Mouse (Mus musculus) MEL (cell line): Measurements from ENCODE around the gene Fancf. TPM values are rescaled to one million over a fixed set of nuclear protein-coding genes. Genes with fewer than 3 reads are reported as not detected.

Experiments used
- DNase-seq: peaks from one replicate; pipeline ENCODE4 v3.0.0; 2011; ENCODE audit warnings: low read depth, low spot score
- H3K27ac ChIP-seq: 2 replicates; pipeline ENCODE4 v1.5.1; 2012; ENCODE audit warnings: low read depth, mild to moderate bottlenecking, control low read depth, low read length, moderate library complexity; ENCODE audit not compliant: control insufficient read depth
- H3K27me3 ChIP-seq, 2 experiments: fragments of 150-350 bp in 1 of 2; sonication (generic) in 1 of 2; 2 replicates each; pipeline ENCODE4 v1.6.1; 2012; ENCODE audit warnings: low read length in 2 of 2, mild to moderate bottlenecking in 2 of 2, improper control_type of control experiment in 1 of 2, moderate library complexity in 1 of 2; ENCODE audit not compliant: insufficient read depth in 2 of 2, control insufficient read depth in 1 of 2
- H3K36me3 ChIP-seq, 2 experiments: 2 replicates each; pipeline ENCODE4 v1.6.1; 2012 to 2014; ENCODE audit warnings: low read length in 2 of 2, improper control_type of control experiment in 1 of 2, inconsistent platforms in 1 of 2, mild to moderate bottlenecking in 1 of 2; ENCODE audit not compliant: insufficient read depth in 2 of 2, control insufficient read depth in 1 of 2
- H3K4me1 ChIP-seq, 2 experiments: fragments of 150-350 bp in 1 of 2; sonication (generic) in 1 of 2; 2 replicates each; pipeline ENCODE4 v1.6.1; 2012; ENCODE audit warnings: low read length in 2 of 2, improper control_type of control experiment in 1 of 2, mild to moderate bottlenecking in 1 of 2; ENCODE audit not compliant: insufficient read depth in 2 of 2, control insufficient read depth in 1 of 2
- H3K4me3 ChIP-seq, 2 experiments: fragments of 150-350 bp in 1 of 2; sonication (generic) in 1 of 2; 2 replicates each; pipeline ENCODE4 v1.5.1; 2012; ENCODE audit warnings: low read depth in 2 of 2, low read length in 2 of 2, mild to moderate bottlenecking in 2 of 2, moderate library complexity in 2 of 2, control low read depth in 1 of 2, improper control_type of control experiment in 1 of 2; ENCODE audit not compliant: control insufficient read depth in 1 of 2, insufficient read depth in 1 of 2
- H3K79me2 ChIP-seq: 2 replicates; pipeline ENCODE4 v1.6.1; 2012; ENCODE audit warnings: mild to moderate bottlenecking, low read length, moderate library complexity; ENCODE audit not compliant: control insufficient read depth, poor library complexity, insufficient read depth
- H3K9ac ChIP-seq: 2 replicates; pipeline ENCODE4 v1.6.1; 2012; ENCODE audit warnings: low read depth, mild to moderate bottlenecking, control low read depth, low read length, moderate library complexity; ENCODE audit not compliant: control insufficient read depth, poor library complexity, severe bottlenecking
- H3K9me3 ChIP-seq: fragments of 150-350 bp; sonication (generic); replicated peaks from 2 replicates; pipeline ENCODE4 v1.6.1; 2012; ENCODE audit warnings: mild to moderate bottlenecking, low read length, improper control_type of control experiment, moderate library complexity; ENCODE audit not compliant: insufficient read depth
- BHLHE40 ChIP-seq: IDR thresholded peaks from 2 replicates; pipeline ENCODE4 v1.6.1; 2012; ENCODE audit warnings: low read depth, mild to moderate bottlenecking, inconsistent platforms, low read length, improper control_type of control experiment, borderline replicate concordance
- CHD1 ChIP-seq: IDR thresholded peaks from 2 replicates; pipeline ENCODE4 v1.6.1; 2012; ENCODE audit warnings: low read depth, mild to moderate bottlenecking, inconsistent platforms, low read length, improper control_type of control experiment
- CHD2 ChIP-seq: IDR thresholded peaks from 2 replicates; pipeline ENCODE4 v1.6.1; 2011; ENCODE audit warnings: low read length, improper control_type of control experiment
- CTCF ChIP-seq, 3 experiments: IDR thresholded peaks in 2 of 3; conservative IDR thresholded peaks in 1 of 3; 2 replicates each; pipeline ENCODE4 v1.5.1; 2011 to 2012; ENCODE audit warnings: low read length in 3 of 3, low read depth in 2 of 3, mild to moderate bottlenecking in 2 of 3, improper control_type of control experiment in 1 of 3, inconsistent platforms in 1 of 3, mixed read lengths in 1 of 3, moderate library complexity in 1 of 3; ENCODE audit not compliant: control insufficient read depth in 1 of 3, insufficient read depth in 1 of 3, poor library complexity in 1 of 3, severe bottlenecking in 1 of 3
- E2F4 ChIP-seq: IDR thresholded peaks from 2 replicates; pipeline ENCODE4 v1.6.1; 2011; ENCODE audit warnings: low read depth, low read length, improper control_type of control experiment, borderline replicate concordance
- ELF1 ChIP-seq: IDR thresholded peaks from 2 replicates; pipeline ENCODE4 v1.6.1; 2014; ENCODE audit warnings: low read depth, mild to moderate bottlenecking, inconsistent platforms, low read length, improper control_type of control experiment, moderate library complexity
- ETS1 ChIP-seq: IDR thresholded peaks from 2 replicates; pipeline ENCODE4 v1.6.1; 2012; ENCODE audit warnings: low read depth, mild to moderate bottlenecking, inconsistent platforms, low read length, improper control_type of control experiment, moderate library complexity
- GABPA ChIP-seq: IDR thresholded peaks from 2 replicates; pipeline ENCODE4 v1.6.1; 2012; ENCODE audit warnings: low read depth, mild to moderate bottlenecking, inconsistent platforms, low read length, improper control_type of control experiment, moderate library complexity
- GATA1 ChIP-seq: IDR thresholded peaks from 2 replicates; pipeline ENCODE4 v1.6.1; 2011; ENCODE audit warnings: low read depth, low read length, improper control_type of control experiment
- HCFC1 ChIP-seq: IDR thresholded peaks from 2 replicates; pipeline ENCODE4 v1.6.1; 2012; ENCODE audit warnings: low read depth, mild to moderate bottlenecking, inconsistent platforms, low read length, improper control_type of control experiment, moderate library complexity
- JUND ChIP-seq: IDR thresholded peaks from 2 replicates; pipeline ENCODE4 v1.6.1; 2011; ENCODE audit warnings: low read depth, mild to moderate bottlenecking, improper control_type of control experiment, low read length
- KAT2A ChIP-seq: conservative IDR thresholded peaks from 2 replicates; pipeline ENCODE4 v1.6.1; 2012; ENCODE audit warnings: low read depth, low read length, improper control_type of control experiment, inconsistent platforms
- MAFK ChIP-seq: IDR thresholded peaks from 2 replicates; pipeline ENCODE4 v1.6.1; 2011; ENCODE audit warnings: low read depth, mild to moderate bottlenecking, low read length, improper control_type of control experiment, borderline replicate concordance
- MAX ChIP-seq: IDR thresholded peaks from 2 replicates; pipeline ENCODE4 v1.6.1; 2011; ENCODE audit warnings: low read length, improper control_type of control experiment
- MAZ ChIP-seq: IDR thresholded peaks from 2 replicates; pipeline ENCODE4 v1.6.1; 2012; ENCODE audit warnings: low read depth, mild to moderate bottlenecking, inconsistent platforms, low read length, improper control_type of control experiment
- MEF2A ChIP-seq: IDR thresholded peaks from 2 replicates; pipeline ENCODE4 v1.6.1; 2014; ENCODE audit warnings: low read depth, mild to moderate bottlenecking, inconsistent platforms, low read length, improper control_type of control experiment; ENCODE audit not compliant: poor library complexity, insufficient replicate concordance, severe bottlenecking; ENCODE audit errors: extremely low read depth
- MXI1 ChIP-seq: IDR thresholded peaks from 2 replicates; pipeline ENCODE4 v1.6.1; 2011; ENCODE audit warnings: mild to moderate bottlenecking, low read depth, low read length, improper control_type of control experiment
- MYB ChIP-seq: IDR thresholded peaks from 2 replicates; pipeline ENCODE4 v1.6.1; 2011; ENCODE audit warnings: mild to moderate bottlenecking, low read depth, low read length, improper control_type of control experiment
- MYC ChIP-seq: IDR thresholded peaks from 2 replicates; pipeline ENCODE4 v1.6.1; 2011; ENCODE audit warnings: low read depth, mild to moderate bottlenecking, low read length, improper control_type of control experiment, moderate library complexity
- NELFE ChIP-seq: IDR thresholded peaks from 2 replicates; pipeline ENCODE4 v1.6.1; 2011; ENCODE audit warnings: low read depth, low read length, improper control_type of control experiment
- NRF1 ChIP-seq: IDR thresholded peaks from 2 replicates; pipeline ENCODE4 v1.6.1; 2014; ENCODE audit warnings: low read depth, mild to moderate bottlenecking, inconsistent platforms, low read length, improper control_type of control experiment, moderate library complexity; ENCODE audit not compliant: poor library complexity, insufficient read depth, severe bottlenecking
- POLR2A ChIP-seq, 2 experiments: IDR thresholded peaks; 2 replicates each; pipeline ENCODE4 v1.6.1; 2011 to 2012; ENCODE audit warnings: low read length in 2 of 2, mild to moderate bottlenecking in 2 of 2, control low read depth in 1 of 2, improper control_type of control experiment in 1 of 2, low read depth in 1 of 2, moderate library complexity in 1 of 2; ENCODE audit not compliant: control insufficient read depth in 1 of 2, insufficient read depth in 1 of 2, poor library complexity in 1 of 2
- POLR2AphosphoS2 ChIP-seq: IDR thresholded peaks from 2 replicates; pipeline ENCODE4 v1.6.1; 2011; ENCODE audit warnings: low read length, improper control_type of control experiment
- POLR2AphosphoS5 ChIP-seq: IDR thresholded peaks from 2 replicates; pipeline ENCODE4 v1.6.1; 2012; ENCODE audit warnings: low read depth, borderline replicate concordance, mild to moderate bottlenecking, inconsistent platforms, low read length, moderate library complexity, mixed read lengths
- RAD21 ChIP-seq: IDR thresholded peaks from 2 replicates; pipeline ENCODE4 v1.6.1; 2011; ENCODE audit warnings: mild to moderate bottlenecking, low read depth, low read length, improper control_type of control experiment
- RCOR1 ChIP-seq: IDR thresholded peaks from 2 replicates; pipeline ENCODE4 v1.6.1; 2012; ENCODE audit warnings: low read depth, mild to moderate bottlenecking, inconsistent platforms, low read length, improper control_type of control experiment
- SIN3A ChIP-seq: IDR thresholded peaks from 2 replicates; pipeline ENCODE4 v1.6.1; 2012; ENCODE audit warnings: low read length, improper control_type of control experiment, inconsistent platforms
- SMC3 ChIP-seq: IDR thresholded peaks from 2 replicates; pipeline ENCODE4 v1.6.1; 2011; ENCODE audit warnings: low read depth, low read length, improper control_type of control experiment
- TAL1 ChIP-seq: IDR thresholded peaks from 2 replicates; pipeline ENCODE4 v1.6.1; 2012; ENCODE audit warnings: mild to moderate bottlenecking, inconsistent platforms, low read length, moderate library complexity, mixed read lengths
- TBP ChIP-seq: IDR thresholded peaks from 2 replicates; pipeline ENCODE4 v1.8.0; 2011; ENCODE audit warnings: low read depth, low read length, improper control_type of control experiment
- TCF12 ChIP-seq: IDR thresholded peaks from 2 replicates; pipeline ENCODE4 v1.6.1; 2014; ENCODE audit warnings: low read depth, mild to moderate bottlenecking, inconsistent platforms, low read length, improper control_type of control experiment, moderate library complexity
- UBTF ChIP-seq: IDR thresholded peaks from 2 replicates; pipeline ENCODE4 v1.6.1; 2012; ENCODE audit warnings: low read depth, mild to moderate bottlenecking, inconsistent platforms, low read length, improper control_type of control experiment, moderate library complexity, borderline replicate concordance; ENCODE audit not compliant: insufficient read depth
- USF1 ChIP-seq: IDR thresholded peaks from 2 replicates; pipeline ENCODE4 v1.6.1; 2014; ENCODE audit warnings: low read depth, mild to moderate bottlenecking, inconsistent platforms, low read length, improper control_type of control experiment, moderate library complexity
- USF2 ChIP-seq, 2 experiments: IDR thresholded peaks; 2 replicates each; pipeline ENCODE4 v1.6.1; 2011 to 2012; ENCODE audit warnings: improper control_type of control experiment in 2 of 2, low read length in 2 of 2, borderline replicate concordance in 1 of 2, inconsistent platforms in 1 of 2, low read depth in 1 of 2, mild to moderate bottlenecking in 1 of 2; ENCODE audit not compliant: insufficient read depth in 1 of 2
- ZC3H11A ChIP-seq: IDR thresholded peaks from 2 replicates; pipeline ENCODE4 v1.6.1; 2012; ENCODE audit warnings: low read depth, mild to moderate bottlenecking, inconsistent platforms, low read length, improper control_type of control experiment
- ZKSCAN1 ChIP-seq: IDR thresholded peaks from 2 replicates; pipeline ENCODE4 v1.6.1; 2012; ENCODE audit warnings: low read depth, mild to moderate bottlenecking, inconsistent platforms, low read length, improper control_type of control experiment, moderate library complexity
- ZMIZ1 ChIP-seq: IDR thresholded peaks from 2 replicates; pipeline ENCODE4 v1.6.1; 2012; ENCODE audit warnings: low read depth, mild to moderate bottlenecking, inconsistent platforms, low read length, improper control_type of control experiment, moderate library complexity
- ZNF384 ChIP-seq: IDR thresholded peaks from 2 replicates; pipeline ENCODE4 v1.6.1; 2012; ENCODE audit warnings: low read depth, mild to moderate bottlenecking, inconsistent platforms, low read length, improper control_type of control experiment
- polyA plus RNA-seq, 2 experiments: library from polyadenylated mRNA; stranded (reverse) in 1 of 2; unstranded in 1 of 2; fragments of >175 nt in 1 of 2; fragments of >200 nt in 1 of 2; gene quantifications; 2 replicates each; pipeline versions ENCODE4 v1.2.1 to v1.2.4; 2012; ENCODE audit warnings: low replicate concordance in 2 of 2, low read depth in 1 of 2; ENCODE audit not compliant: insufficient read length in 2 of 2, insufficient read depth in 1 of 2, missing spikeins in 1 of 2
- total RNA-seq: library from RNA; depleted of rRNA; stranded (reverse); fragments of 300-350 nt; gene quantifications from 2 replicates; pipeline ENCODE4 v1.2.3, GENCODE M21; 2012

Fancf gene
- total and polyA plus RNA-seq, 3 experiments = 11.0 to 12.9 TPM; not detected in 1

- Histone ChIP-seq H3K9ac (no peak overlapping the region), H3K4me3 (no peak overlapping the region), H3K27me3 (no peaks in the 10 kb centered on the region), H3K27ac (no peak overlapping the region), H3K36me3 (peaks cover 0 to 14% of the 10 kb centered on the region in 2 experiments; a peak in 3 of 4 replicates), H3K9me3 (no peaks in the 10 kb centered on the region), H3K79me2 (no peaks in the 10 kb centered on the region), H3K4me1 (peaks cover 3 to 14% of the 10 kb centered on the region in 2 experiments)
- peak; percentile 36 for DNase-seq
- peak; percentile 43; the same call in 1 of the 2 replicates for TF ChIP-seq MYB
- no peak for TF ChIP-seq ELF1
- 0 out of 2 replicates have a peak, but pooled peaks have one; percentile 28 for TF ChIP-seq MAFK
- TF ChIP-seq MAX = no peak
- TF ChIP-seq MXI1 = no peak
- TF ChIP-seq E2F4 = no peak
- no peak for TF ChIP-seq ZKSCAN1
- no peak for TF ChIP-seq UBTF
- TF ChIP-seq BHLHE40 = no peak
- TF ChIP-seq RAD21 = no peak
- TF ChIP-seq ETS1 = peak; percentile 41; the same call in 1 of the 2 replicates
- TF ChIP-seq ZC3H11A = no peak
- TF ChIP-seq RCOR1 = peak; percentile 36
- no peak; the same call in 1 of the 2 replicates for TF ChIP-seq GATA1
- no peak for TF ChIP-seq TBP
- TF ChIP-seq CHD1 = 0 out of 2 replicates have a peak, but pooled peaks have one; percentile 52
- no peak for TF ChIP-seq CTCF (IDR thresholded peaks at IDR 0.05 in 2 of 3, conservative IDR thresholded peaks at IDR 0.05 in 1 of 3; ENCODE audit: control insufficient read depth in 1 of 3, insufficient read depth in 1 of 3, low read depth in 2 of 3, low read length in 3 of 3, poor library complexity in 1 of 3, severe bottlenecking in 1 of 3)
- no peak for TF ChIP-seq KAT2A
- no peak for TF ChIP-seq POLR2A (IDR thresholded peaks at IDR 0.05; ENCODE audit: control insufficient read depth in 1 of 2, insufficient read depth in 1 of 2, low read depth in 1 of 2, low read length in 2 of 2, poor library complexity in 1 of 2)
- TF ChIP-seq TAL1 = peak; percentile 32
- TF ChIP-seq NRF1 = no peak
- no peak for TF ChIP-seq SMC3
- TF ChIP-seq USF1 = peak; percentile 38; the same call in 1 of the 2 replicates
- TF ChIP-seq POLR2AphosphoS2 = no peak
- no peak for TF ChIP-seq NELFE
- no peak for TF ChIP-seq JUND
- TF ChIP-seq USF2 (IDR thresholded peaks at IDR 0.05; ENCODE audit: borderline replicate concordance in 1 of 2, insufficient read depth in 1 of 2, low read depth in 1 of 2, low read length in 2 of 2) = no peak
- no peak for TF ChIP-seq ZMIZ1
- no peak for TF ChIP-seq POLR2AphosphoS5
- no peak for TF ChIP-seq MEF2A
- no peak for TF ChIP-seq ZNF384
- no peak for TF ChIP-seq CHD2
- no peak for TF ChIP-seq MAZ
- TF ChIP-seq HCFC1 = no peak
- 0 out of 2 replicates have a peak, but pooled peaks have one; percentile 35 for TF ChIP-seq MYC
- no peak for TF ChIP-seq GABPA
- TF ChIP-seq SIN3A = no peak; the same call in 1 of the 2 replicates
- TF ChIP-seq TCF12 = peak; percentile 52; the same call in 1 of the 2 replicates
Measured at GRCm38 (mm10) chr7:51872597-51872996, 10.5 kb upstream of the Fancf start.
